Mouse (Mus musculus) layer of hippocampus, postnatal 14 days (tissue): ENCODE results near the gene Hspbap1. TPM values are rescaled to one million over a fixed set of nuclear protein-coding genes. Genes with fewer than 3 reads are reported as not detected.

Experiments
- DNase-seq, 2 experiments: peaks; one replicate each; pipeline ENCODE4 v3.0.0; 2021 to 2022; ENCODE audit warnings: low spot score in 2 of 2, mixed read lengths in 1 of 2
- long read RNA-seq, 2 experiments: library from polyadenylated mRNA; stranded (forward); transcript quantifications; one replicate each; pipeline ENCODE4 v2.0.0; 2021
- total RNA-seq, 2 experiments: library from RNA; stranded (reverse); gene quantifications; 2 replicates each; pipeline ENCODE4 v1.2.3; 2021

Hspbap1 gene
- 1 to 10 TPM; 5.2 to 5.7 TPM for total RNA-seq
- long read RNA-seq, experiment 1, transcript Hspbap1-202 (8 exons, 1,703 nt): major isoform, 6 of 9 reads
- long read RNA-seq, experiment 1, partial matches to known transcripts: 0 of 9 reads
- long read RNA-seq, experiment 1, other reads (novel, unspliced or antisense): 3 of 9 reads
- long read RNA-seq, experiment 2, partial matches to known transcripts: 1 of 4 reads
- long read RNA-seq, experiment 2, other reads (novel, unspliced or antisense): 0 of 4 reads

DNA sequence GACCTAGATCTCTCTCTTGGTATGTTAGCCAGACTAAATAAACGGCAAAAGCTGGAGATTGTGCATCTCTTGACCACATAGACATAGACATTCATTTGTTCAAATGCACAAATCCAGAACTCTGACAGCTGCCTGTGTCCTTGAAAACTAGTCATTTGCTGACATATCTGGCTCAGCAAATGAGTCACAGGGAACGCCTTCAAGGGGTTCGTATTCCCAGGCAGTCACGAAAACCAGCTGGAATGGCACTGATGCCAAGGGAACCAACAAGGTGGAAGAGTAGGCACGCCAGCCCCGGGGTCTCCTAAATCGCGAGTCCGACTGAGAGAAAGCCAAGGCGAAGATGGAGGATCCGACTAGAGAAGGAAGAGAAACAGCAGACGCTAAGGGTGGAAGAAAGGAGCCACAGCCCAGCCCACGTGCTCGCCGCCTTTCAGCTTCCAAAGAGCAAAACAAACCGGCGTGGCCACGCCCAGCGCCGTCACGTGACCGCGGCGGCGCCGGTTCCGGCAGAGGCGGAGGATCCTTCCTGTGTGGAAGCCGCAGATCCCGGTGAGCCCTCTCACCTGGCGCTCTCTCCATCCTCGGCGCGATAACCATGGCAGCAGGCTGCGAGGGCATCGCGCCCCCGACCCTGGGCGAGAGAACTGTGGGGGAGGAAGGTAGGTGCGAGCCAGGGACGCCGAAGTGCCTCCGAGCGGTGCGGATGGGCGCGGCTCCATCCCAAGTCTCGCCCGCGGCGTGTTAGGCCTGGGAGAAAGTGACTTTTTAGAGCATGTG is at the start of gene Hspbap1:
Hspbap1 (plus strand) TSS at position 498 of the 780 bp plus-strand sequence.
- peak; percentile 88 for DNase-seq

- DNase-seq: no peak
Observed at GRCm38 (mm10) chr16:35724561-35724960, 45.6 kb upstream of the Hspbap1 start.

DNA sequence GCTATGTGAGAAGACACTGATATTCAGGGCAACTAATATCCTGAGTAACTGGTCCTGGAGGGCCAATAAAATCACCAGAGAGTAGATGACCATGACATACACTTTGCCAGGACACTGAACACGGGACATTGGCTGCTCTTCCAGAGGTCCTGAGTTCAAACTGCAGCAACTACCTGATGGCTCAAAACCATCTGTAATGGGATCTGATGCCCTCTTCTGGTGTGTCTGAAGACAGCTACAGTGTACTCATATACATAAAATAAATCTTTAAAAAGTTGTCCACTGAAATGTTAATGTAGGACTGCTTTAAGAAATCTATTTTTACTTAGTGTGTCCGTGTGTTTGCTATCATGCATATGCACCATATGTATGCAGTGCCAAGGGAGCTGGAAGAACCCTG is 43.6 kb upstream of the Hspbap1 start:
- no peak for DNase-seq

DNA sequence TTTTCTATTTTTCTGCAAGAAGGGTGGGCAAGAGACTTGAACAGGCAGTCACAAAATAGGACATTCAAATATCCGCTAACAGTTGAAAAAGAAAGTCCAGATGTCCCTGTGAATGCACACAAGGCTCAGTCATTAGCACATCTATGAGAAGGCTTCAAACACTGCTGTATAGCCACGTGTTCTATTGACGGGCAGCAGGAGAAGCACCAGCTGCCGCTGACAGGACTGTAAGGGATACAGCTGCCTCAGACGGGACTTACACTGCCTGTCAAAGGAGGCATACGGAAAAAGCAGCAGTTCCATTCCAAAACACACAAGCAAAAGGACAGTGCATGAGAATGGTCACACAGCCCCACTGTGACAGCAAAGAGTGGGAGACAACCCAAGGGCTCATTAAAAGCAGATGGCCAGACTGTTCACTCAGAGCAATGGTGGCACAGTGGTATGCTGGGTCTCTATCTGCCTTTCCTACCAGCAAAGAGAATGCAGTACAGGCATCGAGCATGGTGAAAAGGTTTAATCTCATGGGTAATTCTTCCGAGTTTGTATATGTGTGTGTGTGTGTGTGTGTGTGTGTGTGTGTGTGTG is 40.9 kb upstream of the Hspbap1 start:
- DNase-seq: peak; percentile 16 to 40

- DNase-seq: no peak
Observed at GRCm38 (mm10) chr16:35732096-35732495, 38.1 kb upstream of the Hspbap1 start.

DNA sequence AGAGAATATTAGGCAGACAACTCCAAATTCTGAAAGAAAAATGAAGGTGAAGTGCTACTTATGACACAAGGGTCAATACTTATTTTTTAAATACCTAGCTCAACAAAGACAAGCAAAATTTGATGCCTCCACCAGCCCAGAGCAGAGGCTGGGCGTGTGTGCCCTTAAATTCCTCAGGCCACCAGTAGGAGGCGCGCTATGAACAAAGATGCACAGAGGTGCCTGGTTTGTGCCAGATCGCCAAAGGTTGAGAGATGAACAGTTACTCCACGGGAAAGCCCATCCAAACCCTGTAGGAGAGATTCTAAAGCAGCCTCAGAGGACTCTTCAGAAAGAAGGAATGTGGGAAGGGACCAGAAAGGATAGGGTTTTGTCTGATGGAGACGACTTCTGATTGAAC is 36.1 kb upstream of the Hspbap1 start:
- DNase-seq: peak; percentile 32 to 42

DNA sequence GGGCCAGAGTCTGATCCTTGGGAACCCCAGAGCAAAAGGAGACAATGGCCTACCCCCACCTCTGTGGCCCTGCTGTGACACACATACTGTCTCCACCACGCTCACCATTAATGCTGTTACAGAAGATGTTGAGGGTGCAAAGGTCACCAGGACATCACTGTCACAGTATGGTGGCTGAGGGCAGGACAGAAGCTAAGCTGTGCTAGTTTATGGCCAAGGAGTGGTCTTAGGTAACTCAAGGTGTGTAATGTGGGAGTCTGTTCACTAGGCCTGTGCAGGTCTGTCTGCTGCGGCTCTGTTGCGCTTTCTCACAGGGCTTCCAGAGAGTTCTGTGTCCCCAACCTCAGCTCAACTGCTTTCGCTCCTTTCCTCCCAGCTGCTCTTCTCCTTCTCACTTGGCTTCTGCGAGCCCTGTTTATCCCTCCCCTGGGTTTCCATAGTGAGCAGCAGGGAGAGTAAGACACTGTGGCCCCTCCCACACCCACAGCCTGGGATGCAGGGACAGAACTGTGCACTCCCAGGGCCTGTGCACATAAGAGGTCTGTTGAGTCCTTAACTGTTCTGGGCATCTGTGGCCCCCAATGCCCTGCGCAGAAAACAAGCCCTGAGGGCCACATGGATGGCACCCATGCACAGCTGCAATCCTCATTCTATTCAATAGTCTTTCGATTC is 31.9 kb upstream of the Hspbap1 start:
- DNase-seq: no peak

GRCm38 (mm10) chr16:35739548-35739947 is 30.6 kb upstream of the Hspbap1 start:
- DNase-seq: no peak

- no peak for DNase-seq
Observed at GRCm38 (mm10) chr16:35740357-35740756, 29.8 kb upstream of the Hspbap1 start.

DNA sequence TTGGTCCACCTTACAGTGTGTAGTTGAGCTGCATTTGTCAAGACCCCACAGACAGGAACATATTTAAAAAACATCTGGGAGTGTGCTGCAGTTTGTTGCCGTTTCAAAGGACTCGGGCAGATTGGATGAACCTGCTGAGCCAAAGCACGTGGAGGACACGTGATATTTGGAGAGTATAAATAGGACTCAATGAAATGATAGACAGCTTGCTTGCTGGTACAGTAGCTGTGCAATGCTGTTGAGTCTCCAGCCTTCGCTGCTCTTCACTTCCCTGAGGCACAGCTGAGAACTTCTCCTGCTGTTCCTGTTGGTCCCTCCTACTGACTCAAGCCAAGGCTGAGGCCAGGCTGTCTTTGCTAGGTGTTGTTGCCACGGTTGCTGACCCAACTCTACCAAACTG is 29.2 kb upstream of the Hspbap1 start:
- DNase-seq: no peak

DNA sequence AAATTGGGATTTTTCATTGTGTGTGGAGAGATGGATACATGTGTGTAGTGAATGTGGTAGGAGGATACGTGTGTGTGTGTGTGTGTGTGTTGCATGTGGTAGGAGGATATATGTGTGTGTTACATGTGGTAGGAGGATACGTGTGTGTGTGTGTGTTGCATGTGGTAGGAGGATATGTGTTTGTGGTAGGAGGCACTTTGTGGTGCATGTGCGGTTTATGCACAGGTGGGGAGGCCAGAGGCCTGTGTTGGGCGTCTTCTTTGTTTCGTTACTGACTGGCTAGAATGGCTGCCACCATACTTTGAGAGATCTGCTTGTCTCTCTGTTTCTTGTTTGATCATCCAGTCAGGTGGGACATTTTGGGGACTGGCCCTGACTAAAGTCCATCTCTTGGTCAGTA is 28.6 kb upstream of the Hspbap1 start:
- no peak for DNase-seq

DNA sequence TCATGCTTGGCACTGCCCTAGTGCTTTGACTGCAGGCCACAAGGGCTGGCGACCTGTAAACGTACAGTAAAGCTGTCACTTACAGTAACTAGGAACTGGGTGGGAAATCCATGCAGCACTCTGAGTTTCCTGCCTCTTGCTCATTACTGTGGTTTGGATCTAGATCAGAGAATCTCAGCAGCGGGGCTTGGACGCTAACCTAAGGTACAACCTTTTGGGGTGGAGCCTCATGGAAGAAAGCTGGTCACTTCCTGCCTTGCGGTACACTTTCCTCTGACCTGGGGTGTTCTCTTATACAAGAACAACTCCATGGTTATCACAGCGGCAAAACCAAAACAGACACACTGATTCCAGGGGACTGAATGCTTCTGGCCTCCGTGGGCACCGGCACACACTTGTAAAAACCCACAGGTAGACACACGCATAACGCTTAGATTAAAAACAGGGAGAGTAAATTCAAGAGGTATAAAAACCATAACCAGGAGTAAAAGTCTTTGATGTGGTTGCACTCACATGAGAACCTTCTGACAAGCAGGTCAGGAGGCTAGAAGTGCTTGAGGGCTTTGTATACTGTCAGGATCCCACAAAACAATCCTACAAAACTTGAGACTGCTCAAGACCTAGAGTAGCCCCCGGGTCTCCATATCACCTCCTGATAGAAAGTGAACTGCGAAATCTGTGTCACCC is 27.8 kb upstream of the Hspbap1 start:
- DNase-seq: no peak

DNA sequence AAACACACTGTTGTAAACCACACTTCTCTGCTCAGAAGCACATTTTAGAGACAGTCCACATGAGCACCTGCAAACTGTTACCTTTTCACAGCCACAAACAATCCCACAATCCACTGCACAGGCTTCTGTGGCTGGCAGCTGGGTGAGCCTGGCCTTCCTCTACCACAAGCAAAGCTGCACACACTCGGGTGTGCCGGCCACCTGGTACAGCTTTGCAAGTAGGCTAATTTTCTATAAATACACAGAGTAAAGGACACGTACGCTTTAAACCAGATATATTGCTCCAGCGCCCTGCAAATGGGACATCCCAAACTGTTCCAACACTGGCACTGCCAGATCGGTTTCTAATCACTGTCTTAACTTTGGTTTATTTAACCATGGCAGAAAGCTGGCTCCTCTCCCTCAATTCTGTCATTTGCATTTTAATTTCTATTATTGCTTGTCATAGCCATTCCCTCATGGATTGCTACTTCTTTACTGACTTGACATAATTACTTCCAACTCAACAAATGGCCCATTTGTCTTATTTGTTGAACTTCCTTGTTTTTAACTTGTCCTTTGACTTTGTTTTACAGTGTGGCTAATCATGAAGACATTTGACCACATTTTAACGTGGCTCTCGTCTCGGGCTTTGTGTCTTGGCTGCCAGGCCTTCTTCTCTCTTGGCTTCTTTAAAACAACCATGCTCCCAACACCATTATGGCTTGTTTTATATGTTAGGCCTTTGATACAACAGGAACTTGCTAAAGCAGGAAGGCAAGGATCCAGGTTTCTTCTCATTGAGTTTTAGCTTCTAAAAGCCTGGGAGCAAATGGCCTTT is 22.5 kb upstream of the Hspbap1 start:
- DNase-seq: peak in 1 of 2 experiments; percentile 24

GRCm38 (mm10) chr16:35748237-35748603 is 22.0 kb upstream of the Hspbap1 start:
- DNase-seq: no peak

DNA sequence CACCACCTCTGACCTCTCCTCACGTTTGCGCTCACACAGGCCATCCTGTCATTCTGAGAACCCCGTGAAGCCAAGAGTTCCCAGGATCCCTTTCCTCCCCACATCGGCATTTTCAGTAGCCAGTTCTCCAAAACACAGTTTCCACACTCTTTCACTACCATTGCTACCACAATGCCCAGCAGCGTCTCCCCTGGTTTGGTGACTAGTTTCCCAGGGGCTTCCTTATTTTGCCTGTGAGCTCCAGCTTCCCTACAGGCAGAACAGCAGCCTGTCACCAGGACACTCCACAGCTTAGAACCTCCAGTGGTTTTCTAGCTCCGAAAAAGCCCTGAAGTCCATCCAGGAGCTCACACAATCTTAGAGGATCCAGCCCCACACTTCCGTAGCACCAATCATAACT is 20.8 kb upstream of the Hspbap1 start:
- no peak for DNase-seq

GRCm38 (mm10) chr16:35751841-35752240 is 18.3 kb upstream of the Hspbap1 start:
- no peak for DNase-seq

GRCm38 (mm10) chr16:35753926-35754325 is 16.2 kb upstream of the Hspbap1 start:
- no peak for DNase-seq

GRCm38 (mm10) chr16:35755502-35756334 is 14.5 kb upstream of the Hspbap1 start:
- no peak for DNase-seq

DNA sequence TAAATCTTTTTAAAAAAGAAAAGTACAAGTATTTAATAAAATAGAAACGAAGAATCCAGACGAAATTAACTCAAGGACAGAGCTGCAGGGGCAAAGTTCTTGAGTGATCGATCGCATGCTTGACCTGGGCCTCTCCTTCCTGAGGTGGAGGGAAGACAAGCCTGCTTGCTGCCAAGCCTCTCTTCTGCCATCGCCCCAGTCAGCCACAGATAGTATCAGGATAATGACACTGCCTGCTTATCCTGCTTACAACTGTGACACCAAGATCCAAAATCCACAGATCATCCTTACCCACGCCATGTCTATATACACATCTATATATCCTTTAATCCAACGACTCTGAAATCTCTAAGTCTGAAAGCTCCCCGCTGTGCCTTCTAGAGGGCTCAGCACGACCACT is 13.5 kb upstream of the Hspbap1 start:
- DNase-seq: no peak

- DNase-seq: no peak
Observed at GRCm38 (mm10) chr16:35759401-35759800, 10.8 kb upstream of the Hspbap1 start.
